Mouse (Mus musculus) kidney, adult 9 months (tissue): Measurements from ENCODE around the gene Ptprd.
A peak's percentile ranks its signal among the peaks of the same experiment; 100 is the strongest.

Source experiments
- DNase-seq: peaks from one replicate; pipeline ENCODE4 v3.0.0; 2022

The Ptprd gene

DNA sequence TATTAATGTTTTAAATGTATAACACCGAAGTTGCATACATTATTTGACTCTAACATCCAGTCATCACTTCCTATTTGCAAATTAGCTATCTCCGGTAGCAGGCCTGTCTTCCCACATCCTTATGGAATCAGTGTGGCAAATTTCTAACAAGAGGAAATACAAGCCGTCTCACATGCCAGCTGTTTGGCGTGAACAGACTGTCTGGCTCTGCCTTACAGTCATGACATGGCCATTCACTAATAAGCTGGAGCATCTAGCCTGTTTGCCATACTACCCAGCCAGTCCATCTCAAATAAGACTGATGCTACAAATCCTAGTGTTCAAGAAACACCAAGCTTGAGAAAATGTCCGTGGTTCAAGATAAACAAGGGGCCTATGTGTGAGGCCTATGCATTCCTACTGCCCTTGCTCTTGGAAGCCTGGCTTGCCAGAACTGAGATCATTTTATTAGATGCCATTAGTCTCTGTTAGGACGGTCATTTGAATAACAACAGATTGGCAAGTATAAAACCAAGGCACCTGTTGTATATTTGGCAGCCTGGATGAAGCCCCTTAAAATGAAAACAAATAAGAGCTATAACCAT, 1773.2 kb downstream of the Ptprd start:
- no peak for DNase-seq

DNA sequence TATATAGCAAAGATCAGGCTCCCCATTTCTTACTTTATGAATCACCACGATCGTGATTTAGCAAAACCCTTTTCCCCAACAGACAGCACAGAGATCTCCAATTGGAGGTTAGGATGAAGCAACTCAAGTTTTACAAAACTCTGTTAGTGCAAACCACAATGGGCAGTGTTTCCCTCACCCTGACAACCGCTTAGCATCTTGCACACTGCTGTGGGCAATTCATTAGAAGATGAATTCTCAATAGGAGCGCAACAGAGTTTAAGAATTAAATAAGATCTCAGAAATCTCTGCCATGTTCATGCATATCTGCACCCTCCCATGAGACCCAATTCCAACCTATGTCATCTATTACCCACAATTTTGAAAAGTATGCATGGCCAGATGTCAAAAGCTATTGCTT, 1773.7 kb downstream of the Ptprd start:
- no peak for DNase-seq

DNA sequence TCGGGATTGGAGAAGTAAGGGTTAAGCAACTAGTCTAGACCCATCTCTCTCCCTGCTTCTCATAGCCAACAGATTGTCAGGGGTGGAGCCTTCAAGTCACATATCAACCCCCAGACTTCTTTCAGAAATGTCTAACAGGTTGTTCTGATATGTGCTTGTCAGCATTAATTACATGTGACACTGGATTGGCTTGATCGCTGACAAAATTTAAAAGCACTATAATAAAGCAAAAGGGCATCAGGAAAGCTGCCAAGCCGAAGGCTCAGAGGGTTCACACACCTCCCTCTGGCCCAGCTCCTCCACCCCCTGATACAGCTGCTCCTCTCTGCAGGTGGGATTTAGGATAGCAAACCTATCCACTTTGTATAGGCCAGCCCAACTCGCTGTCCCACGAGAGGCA, 1775.8 kb downstream of the Ptprd start:
- peak; percentile 88 for DNase-seq

DNA sequence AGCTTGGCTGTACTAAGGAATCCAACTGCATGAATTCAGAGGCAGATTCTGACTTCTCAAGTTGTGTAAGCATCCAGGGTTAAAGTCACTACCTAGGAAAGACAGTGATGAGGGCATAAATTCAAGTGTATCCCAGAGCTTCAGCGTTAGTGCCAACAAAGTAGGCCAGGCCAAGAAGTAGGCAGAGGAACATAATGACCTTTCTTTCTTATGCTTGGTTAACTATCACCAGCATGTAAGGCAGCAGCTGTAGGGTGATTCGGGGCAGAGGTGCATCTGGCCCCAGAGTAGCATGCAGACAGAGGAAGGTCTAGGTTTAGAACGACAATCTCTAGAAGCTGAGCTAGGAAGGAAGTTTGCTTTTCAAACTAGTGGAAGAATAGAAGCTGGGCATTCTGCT, 1782.0 kb downstream of the Ptprd start:
- DNase-seq: peak; percentile 91

DNA sequence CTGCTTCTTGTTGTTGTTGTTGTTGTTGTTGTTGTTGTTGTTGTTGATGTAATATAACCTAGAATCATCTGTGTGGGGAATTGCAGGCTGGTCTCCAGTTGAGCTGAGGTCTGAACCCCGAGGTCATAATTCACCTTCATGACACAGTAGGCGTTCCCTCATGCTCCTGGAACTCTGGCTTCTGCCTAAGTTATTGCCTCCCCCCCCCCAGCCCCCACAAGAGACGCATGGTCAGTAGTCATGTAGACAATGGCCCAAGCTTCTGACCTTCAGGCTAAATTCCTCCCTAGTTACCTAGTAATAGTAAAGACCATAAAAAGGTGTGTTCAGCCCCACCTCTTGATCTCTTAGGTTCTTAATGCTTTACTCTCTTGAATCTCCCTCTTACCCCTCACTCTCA, 1784.7 kb downstream of the Ptprd start:
- DNase-seq: peak; percentile 74

DNA sequence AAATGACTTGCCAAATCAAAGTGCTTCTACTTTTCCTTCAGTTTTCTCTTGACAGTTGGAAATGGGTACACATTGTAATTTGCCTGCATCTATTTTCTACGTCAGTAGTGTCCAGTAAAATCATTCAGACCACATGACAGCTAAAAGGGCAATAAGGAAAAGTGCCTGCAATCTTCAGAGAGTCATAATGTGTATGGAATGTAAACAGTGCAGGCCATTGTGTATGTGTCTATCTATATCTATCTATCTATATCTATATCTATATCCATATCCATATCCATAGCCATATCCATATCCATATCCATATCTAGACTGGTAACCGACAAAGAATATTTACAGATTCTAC, 1786.6 kb downstream of the Ptprd start:
- no peak for DNase-seq

DNA sequence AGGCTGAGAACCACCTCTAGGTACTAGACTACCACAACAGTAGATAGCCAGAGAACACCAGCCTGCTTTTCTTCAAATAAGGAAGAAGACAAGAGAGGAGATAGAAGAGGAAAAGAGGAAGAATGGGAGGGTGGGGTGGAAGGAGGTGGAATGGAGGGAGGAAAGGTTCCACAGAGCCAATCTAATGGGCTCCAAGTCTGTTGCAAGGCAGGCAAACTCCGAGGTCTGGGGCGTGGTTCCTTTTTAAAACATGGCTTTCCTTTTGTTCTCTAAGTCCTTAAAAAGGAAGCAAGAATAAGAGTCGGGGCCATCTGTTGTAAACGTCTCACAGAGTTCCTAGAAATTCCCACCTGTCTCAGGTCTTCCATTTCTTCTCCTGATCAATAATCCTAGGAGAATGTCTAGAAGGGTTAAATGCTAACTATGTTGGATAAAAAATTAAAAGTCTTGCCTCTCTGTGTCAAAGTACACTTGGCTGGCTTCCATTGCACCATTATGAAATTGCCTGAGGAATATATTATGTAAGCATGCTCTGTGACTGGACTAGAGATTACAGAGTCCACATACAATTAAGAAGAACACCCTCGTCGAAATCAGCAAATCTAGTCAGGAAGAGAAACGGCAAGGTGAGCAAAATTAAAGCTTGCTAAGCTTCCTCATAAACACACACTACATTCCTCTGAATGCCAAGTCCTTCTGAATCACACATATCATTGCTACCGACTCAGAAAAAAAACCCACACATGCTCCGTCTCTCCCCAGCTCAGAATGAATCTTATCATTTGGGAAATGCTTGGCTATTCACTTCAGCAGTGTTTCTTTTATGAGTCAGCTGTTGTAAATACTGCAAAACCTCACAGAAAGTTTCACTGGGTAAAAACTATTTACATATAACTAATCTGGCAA, 1787.2 kb downstream of the Ptprd start:
- peak; percentile 98 for DNase-seq

DNA sequence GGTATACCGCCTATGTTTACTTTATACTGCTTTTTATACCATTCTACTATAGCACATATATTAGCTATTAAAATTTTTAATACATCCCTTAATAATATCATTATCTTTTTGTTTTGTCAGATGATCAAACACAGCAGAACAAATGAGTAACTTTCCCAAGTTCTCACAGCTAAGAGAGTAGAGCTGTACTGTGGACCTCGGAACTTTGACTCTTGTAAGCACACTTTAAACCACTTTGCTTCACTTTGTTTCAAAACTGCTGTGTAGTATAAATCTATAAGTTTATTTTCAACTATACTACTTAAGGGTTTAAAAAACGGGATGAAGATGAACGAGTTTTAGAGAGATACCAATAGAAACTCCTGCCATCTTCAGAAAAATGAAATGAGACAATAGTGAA, 1789.6 kb downstream of the Ptprd start:
- DNase-seq: peak; percentile 61

DNA sequence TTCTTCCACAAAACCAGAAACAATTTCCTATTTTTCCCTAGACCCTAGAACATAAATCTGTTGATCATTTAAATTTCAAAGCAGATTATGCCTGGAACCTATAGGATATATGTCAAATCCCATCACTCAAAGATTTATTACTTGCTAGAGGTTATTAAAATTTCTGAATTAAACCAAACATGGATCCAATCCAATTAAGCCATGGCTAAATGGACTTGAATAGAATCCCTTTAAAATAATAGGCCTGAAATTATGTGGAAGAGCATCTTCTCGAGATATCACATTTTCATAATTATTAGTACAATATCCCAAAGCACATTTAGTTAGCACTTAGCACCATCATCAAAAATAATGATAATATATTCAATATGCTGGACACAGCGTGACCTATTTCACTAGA, 1792.1 kb downstream of the Ptprd start:
- no peak for DNase-seq

DNA sequence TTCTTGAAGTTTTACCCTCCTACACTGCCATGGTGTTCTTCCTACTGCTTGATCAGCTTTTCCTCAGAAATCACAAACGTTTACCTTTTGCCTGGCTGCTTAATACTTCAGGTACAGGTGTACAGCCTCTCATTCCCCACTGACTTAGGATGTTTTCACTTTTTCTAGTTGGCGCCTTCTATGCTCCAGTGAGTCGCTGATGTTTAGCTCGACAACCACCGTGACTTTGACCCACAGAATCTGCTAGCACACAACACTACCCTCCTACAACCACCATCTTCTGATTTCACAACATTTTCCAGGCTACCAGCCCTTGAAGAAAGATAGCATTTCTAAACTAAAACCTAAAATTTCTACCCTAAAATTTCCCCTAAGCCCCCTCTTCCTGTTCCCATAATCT, 1794.1 kb downstream of the Ptprd start:
- DNase-seq: peak; percentile 74

DNA sequence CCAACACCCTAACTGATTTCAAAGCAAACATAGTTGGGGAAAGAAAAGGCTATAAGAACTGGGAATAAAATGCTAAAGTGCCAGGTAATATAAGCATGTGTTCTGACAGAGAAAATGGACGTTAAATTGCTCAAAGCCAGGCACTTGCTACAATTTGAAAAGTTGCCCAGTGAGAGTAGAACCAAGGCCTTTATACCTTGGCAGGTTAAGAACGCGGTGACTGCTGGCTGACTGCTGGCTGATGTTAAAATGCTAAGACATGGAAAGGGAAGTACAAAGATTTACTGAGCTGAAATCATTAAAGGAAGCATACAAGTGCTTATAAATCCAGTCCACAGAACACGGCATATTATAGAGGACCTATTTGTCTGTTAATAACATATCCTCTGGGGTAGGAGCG, 1796.1 kb downstream of the Ptprd start:
- peak; percentile 66 for DNase-seq

DNA sequence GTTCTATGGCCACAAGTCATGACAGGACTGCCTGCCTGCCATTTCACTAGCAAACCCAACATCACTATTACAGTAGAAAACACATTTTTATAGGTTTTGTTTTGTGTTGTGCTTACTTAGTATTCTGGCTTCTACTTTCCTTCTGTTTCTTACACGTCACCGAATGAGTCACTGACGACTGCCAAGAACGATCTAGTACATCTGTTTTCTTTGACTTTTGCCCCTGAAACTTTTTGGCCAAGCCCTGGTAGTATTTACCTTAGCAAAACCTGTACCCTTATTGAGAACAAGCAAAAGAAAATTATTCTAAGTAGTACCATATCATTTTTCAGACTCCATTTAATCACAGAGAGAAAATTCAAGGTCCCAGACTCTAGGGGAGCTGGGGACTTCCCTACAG, 1797.2 kb downstream of the Ptprd start:
- peak; percentile 62 for DNase-seq

DNA sequence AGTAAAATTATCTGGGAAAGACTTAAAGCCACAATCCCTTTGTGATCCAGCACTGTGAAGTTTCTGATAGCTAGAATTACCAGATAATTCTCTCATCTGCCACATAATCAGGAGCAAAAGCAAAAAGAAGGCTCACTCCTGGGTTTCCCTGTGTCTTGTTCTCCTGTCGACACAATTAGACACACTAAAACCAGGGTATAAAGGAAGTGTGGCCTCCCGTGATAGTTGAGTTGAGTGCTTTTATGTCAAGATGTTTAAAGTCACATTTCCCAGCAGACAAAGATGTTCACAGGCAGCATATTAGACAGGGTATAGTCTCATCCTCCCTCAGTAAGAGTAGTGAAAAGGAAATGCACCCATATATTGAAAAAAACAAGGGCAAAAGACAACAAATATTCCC, 1801.7 kb downstream of the Ptprd start:
- no peak for DNase-seq

DNA sequence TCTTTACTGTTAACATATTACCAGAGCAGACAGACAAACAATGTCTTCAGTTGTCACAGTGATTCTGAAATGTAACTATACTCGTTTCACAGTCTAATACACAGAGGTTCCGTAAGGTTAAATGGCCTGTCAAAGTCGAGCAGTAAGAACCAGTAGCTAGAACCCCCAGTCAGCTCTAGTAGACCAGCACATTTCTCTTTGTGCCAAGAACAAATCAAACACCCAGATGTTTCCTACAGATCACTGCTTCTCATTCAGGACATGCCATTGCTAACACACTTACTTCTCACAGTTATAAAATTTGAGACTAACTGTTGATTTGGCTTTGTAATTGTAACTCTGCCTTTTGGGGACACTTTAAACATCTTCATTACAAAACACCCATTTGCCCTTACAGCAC, 1802.6 kb downstream of the Ptprd start:
- DNase-seq: no peak

DNA sequence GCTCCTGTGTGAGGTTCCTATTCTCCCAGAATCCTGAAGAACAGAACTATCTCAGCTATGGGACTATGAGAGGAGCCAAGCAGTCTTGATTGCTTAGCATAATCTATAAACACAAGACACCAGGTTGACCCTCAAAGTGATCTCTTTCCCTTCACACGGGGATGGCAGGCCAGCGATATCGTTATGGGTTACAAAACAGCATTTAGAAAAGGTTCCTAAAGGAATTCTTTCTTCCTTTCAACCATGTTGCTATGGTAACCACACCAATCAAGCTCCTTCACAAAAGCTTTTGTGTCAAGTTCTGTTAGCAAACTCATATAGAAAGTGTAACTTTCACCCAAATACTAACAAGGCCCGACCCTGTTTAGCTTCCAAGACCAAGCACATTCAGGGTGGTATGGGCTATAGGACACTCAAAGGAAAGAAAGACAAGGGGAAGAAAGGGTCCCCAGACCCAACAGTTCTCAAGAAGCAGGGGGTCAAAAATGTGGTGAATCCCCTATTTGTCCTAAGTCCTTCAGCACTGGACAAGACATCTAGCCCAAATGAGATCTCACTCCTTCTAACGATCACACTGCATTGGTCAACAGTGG, 1805.8 kb downstream of the Ptprd start:
- DNase-seq: no peak

DNA sequence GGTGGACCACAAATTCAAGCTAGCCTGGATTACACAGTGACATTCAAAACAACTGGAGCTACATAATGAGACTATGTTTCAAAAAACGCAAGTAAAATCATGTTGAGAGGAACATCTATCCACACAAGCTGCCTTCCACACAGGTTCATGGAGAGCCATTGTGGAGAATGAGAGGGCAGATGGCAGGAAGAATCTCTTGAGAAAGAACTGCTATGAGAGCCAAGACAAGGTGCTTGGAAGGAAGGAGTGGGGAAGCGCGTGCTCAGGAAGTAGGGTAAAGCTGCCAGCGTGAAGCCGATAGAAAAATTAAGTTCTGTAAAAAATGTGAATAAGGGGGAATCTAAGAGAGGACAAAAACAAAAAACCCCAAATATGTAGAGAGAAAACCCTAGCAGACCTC, 1808.5 kb downstream of the Ptprd start:
- DNase-seq: no peak

DNA sequence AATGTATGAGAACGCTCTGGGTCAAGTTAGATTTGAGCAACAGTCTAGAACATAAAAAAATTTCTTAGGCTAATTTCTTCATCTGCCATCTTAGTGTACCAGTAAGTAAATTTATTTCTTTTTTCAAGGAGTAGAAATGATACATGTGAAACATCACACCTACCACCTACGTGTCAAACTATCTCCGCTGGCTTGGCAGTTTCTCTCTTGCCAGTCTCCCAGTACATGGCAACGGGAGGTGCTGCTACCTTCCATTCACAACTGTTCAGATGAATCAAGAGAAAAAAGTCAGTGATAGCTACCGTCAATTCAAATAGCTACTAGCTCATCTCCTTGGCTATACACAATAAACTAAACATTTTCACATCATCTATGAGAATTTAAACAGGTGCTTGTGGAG, 1823.9 kb downstream of the Ptprd start:
- DNase-seq: no peak

DNA sequence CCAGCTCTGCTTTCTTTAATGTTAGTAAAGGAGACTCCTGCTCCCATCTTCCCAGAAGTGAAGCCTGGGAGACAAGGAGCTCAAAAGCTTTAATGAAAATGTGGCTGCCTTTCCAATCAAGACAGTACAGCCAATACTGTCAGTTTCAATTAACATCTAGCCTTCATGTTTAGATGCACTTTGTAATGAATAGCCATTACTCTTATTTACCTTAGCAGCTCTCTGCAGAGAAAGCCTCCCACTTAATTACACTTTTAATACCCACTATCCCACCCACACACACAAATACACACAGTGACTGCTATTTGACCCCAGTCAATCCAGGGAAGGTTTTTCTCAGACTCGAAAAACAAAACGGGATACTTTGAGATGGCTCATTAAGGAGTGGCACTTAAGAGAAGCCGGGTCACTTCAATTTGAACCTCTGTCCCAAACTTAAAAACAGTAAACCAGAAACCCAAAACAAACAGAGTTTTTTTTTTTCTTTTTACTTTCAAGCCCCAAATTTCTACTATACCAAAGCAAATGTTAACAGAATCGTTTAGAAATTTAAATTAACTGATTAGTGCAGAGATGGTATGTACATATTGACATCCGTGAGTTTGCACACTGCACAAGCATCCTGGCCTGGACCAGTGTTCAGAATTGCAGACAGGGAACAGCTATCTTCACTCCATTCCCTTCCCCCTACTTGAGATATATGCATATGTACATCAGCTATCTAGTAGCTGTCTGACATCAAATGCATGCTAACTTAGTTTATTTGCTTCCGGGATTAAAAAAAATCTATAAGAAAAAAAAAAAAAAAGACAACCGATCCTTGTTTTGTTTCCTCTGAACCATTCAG, 1824.6 kb downstream of the Ptprd start:
- DNase-seq: no peak

DNA sequence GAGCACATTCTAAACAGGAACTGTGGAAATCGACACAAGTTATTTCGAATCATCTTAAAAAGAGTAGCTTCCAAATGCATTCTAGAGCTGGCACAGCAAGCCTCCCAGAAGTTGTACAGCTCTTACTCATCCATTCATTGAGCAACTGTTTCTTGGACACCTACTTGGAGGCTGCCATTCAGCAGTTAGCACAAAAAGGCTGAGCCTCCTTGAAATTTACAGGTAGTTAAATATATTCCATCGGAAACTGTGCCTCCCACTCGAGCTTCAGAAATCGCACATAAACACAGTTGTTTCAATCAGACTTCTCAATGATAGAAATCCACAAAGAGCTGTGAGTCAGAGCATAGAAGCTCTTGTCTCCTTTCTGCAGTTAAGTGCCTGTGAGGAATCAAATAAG, 1825.9 kb downstream of the Ptprd start:
- no peak for DNase-seq

DNA sequence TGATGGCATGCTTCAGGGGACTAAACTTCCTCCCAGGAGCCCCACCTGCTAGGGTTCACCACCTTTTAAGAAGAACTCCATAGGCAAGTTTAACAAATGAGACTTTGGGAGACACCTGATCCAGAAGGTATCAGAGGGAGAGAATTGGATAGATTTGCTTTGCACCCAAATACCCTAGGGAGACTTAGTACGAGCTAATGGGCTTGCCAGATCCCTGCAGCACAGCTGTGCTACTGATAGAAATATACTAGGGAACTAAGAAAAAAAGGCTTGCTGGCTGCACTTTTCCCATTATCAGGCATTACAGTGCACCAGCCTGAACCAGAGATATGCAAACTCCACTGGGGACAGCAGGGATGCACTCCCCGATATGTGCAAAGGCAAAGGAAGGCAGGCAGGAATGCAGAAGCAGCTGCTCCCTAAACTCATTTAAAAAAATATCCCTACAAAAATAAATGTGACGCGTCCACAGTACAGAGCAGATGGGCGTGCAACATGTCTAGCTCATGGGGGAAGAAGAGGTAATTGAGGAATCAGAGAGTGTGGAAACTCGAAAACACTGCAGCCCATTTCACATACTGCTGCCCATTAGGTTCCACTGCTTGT, 1831.3 kb downstream of the Ptprd start:
- no peak for DNase-seq

DNA sequence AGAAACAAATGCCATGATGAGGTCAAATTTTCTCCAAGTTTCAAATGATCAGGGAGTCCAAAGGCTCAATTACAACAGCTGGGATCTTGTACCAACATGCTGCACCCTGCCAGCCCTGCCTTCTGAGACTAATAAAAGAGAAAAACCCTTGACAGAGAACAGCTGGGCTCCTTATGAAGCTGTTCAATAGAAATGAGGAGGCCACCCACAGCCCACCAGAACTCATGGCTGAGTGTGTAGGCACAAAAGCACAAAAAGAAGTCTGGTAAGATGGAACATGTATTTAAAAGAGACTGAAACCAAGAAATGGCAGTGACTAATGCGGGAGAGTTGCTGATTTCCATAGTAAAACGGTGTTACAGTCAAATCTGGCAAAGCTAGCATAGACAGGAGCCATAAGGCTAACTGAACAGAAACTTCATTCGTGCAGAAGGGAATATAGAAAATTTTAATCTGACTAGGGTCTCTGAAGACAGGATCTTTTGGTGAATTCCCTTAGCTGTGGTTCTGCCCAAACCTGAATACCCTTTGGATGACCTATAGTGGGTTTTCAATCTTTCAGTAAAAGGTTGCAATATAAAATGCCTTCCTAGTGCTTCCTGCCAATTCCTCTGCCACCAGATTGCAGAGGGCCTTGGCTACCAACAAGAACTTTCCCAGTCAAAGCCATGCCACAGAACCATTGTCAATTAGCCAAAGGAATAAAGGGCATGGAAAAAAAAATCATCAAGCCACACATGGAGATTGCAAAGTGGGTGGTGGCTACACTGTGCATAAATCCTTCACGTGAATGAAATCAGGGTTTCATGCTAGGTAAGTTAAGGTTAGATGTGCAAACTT, 1841.5 kb downstream of the Ptprd start:
- DNase-seq: peak; percentile 67

DNA sequence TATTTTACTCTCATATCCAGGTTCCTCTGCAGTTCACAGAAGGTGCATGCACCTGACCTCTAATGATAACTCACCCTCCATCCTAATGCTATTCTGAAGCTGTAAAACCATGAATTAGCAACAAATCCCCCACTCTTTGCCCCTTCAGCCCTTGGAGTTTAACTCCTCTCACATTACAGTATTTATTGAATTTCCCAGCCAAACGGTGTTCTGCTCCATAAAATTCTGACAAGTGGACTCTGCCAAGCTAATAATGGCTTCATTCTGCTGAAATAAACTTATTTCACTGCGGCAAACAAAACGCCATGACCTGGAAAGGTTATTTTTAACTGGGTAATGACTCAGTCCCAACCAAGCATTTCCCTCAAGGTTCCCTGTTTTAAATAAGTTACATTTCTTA, 1842.7 kb downstream of the Ptprd start:
- DNase-seq: peak; percentile 76
